Mouse (Mus musculus) liver, adult 2 months (tissue): ENCODE measurements at regions not wholly inside any gene's neighbourhood (a gene's known extent, or its start where the extent isn't known, plus 50 kb on each side); places are given as distances from the start of the nearest gene placed in this dataset.

Experiments
- CTCF ChIP-seq: fragments of 200-500 bp; IDR thresholded peaks from 2 replicates; pipeline ENCODE4 v1.5.1; 2011; ENCODE audit warnings: low read depth, low read length, control low read depth
- POLR2A ChIP-seq: fragments of 200-500 bp; IDR thresholded peaks from 2 replicates; pipeline ENCODE4 v1.6.1; 2011; ENCODE audit warnings: low read length, control low read depth; ENCODE audit not compliant: insufficient read depth; ENCODE audit errors: extremely low read depth

GRCm38 (mm10) chr11:8251360-8251759 lies 413.0 kb downstream of the Tns3 start:
- TF ChIP-seq CTCF (no peak), POLR2A (no peak)
